Comparison of ENCODE assay signal across 21 mouse cellular contexts in the genomic region with DNA sequence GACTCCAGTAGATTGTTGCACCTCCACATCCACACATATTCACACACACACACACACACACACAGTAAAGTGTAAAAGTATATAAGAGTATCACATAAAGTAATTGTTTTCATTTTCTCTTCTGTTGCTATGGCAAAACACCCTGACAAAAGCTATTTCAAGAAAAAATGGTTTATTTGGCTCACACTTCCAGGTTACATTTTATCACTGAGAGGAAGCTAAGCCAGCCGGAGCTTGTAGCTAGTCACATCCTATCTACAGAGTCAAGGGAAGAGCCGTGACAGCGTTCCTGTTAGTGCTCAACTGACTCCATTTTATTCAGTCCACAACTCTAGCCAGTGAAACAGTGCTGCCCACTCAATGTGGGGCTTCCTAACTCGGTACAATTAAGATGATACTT. TPM values are rescaled to one million over a fixed set of nuclear protein-coding genes. Genes with fewer than 3 reads are reported as not detected.
"Had no signal": no experiment of that assay in that cellular context is flagged by ENCODE, and none has a peak within 500 bp of the region (broad histone marks: within the 10 kb centered on the region; RNA-seq: fewer than 3 reads in every experiment).

No protein-coding gene starts in this region.

- H3K27ac ChIP-seq: kidney, postnatal 0 days; limb, embryonic 13.5 days; liver, embryonic 13.5 days; midbrain, embryonic 12.5 days; midbrain, embryonic 15.5 days; neural tube, embryonic 12.5 days; neural tube, embryonic 15.5 days; stomach, postnatal 0 days had no signal

- H3K4me2 ChIP-seq: limb, embryonic 13.5 days; liver, embryonic 13.5 days; midbrain, embryonic 12.5 days; midbrain, embryonic 15.5 days; neural tube, embryonic 12.5 days; neural tube, embryonic 15.5 days had no signal

- H3K4me3 ChIP-seq: layer of hippocampus, adult 2 months; limb, embryonic 13.5 days; liver, embryonic 13.5 days; midbrain, embryonic 12.5 days; midbrain, embryonic 15.5 days; neural tube, embryonic 12.5 days; neural tube, embryonic 15.5 days had no signal

- H3K9me3 ChIP-seq: limb, embryonic 13.5 days; liver, embryonic 13.5 days; midbrain, embryonic 12.5 days; midbrain, embryonic 15.5 days; neural tube, embryonic 12.5 days; neural tube, embryonic 15.5 days had no signal

- H3K36me3 ChIP-seq: limb, embryonic 13.5 days; liver, embryonic 13.5 days; midbrain, embryonic 12.5 days; midbrain, embryonic 15.5 days; neural tube, embryonic 12.5 days; neural tube, embryonic 15.5 days had no signal

- H3K27me3 ChIP-seq: liver, embryonic 13.5 days; midbrain, embryonic 12.5 days; midbrain, embryonic 15.5 days; neural tube, embryonic 12.5 days; neural tube, embryonic 15.5 days had no signal

- H3K9ac ChIP-seq: limb, embryonic 13.5 days; liver, embryonic 13.5 days; midbrain, embryonic 12.5 days; midbrain, embryonic 15.5 days; neural tube, embryonic 12.5 days; neural tube, embryonic 15.5 days had no signal

- DNase-seq: layer of hippocampus, adult 9-11 months; liver, embryonic 13.5 days; thymus, adult 18-20 months had no signal

- ATAC-seq: intestine, postnatal 0 days; midbrain, embryonic 15.5 days had no signal

RNA-seq across cellular contexts. Expression of a gene that starts 32.3 kb away (rescaled TPM):
- total RNA-seq: layer of hippocampus, adult 2 months; layer of hippocampus, postnatal 25 days; left cerebral cortex, adult 18-20 months; left cerebral cortex, postnatal 10 days; left cerebral cortex, postnatal 4 days; megakaryocyte progenitor cell, adult 5-6 weeks had no signal
- polyA plus RNA-seq: intestine, embryonic 14.5 days; kidney, embryonic 14.5 days; kidney, postnatal 0 days; limb, embryonic 13.5 days; lung, embryonic 16.5 days; midbrain, embryonic 12.5 days; midbrain, embryonic 15.5 days; neural tube, embryonic 12.5 days; neural tube, embryonic 15.5 days; stomach, embryonic 14.5 days had no signal

RNA-seq across cellular contexts. Expression of a gene that starts 50.3 kb away (rescaled TPM):
- total RNA-seq: megakaryocyte progenitor cell, adult 5-6 weeks had no signal
